Mouse (Mus musculus) cortical plate, adult 2 months (tissue): Measurements from ENCODE around the gene Prpf8.

Experiments
- CTCF ChIP-seq: fragments of 200-500 bp; IDR thresholded peaks from 2 replicates; pipeline ENCODE4 v1.5.1; 2011; ENCODE audit warnings: mild to moderate bottlenecking, control low read depth, low read length; ENCODE audit not compliant: insufficient read depth; ENCODE audit errors: extremely low read depth
- POLR2A ChIP-seq: fragments of 200-500 bp; IDR thresholded peaks from 2 replicates; pipeline ENCODE4 v1.6.1; 2011; ENCODE audit warnings: mild to moderate bottlenecking, low read length, control low read depth; ENCODE audit not compliant: insufficient read depth; ENCODE audit errors: extremely low read depth

DNA sequence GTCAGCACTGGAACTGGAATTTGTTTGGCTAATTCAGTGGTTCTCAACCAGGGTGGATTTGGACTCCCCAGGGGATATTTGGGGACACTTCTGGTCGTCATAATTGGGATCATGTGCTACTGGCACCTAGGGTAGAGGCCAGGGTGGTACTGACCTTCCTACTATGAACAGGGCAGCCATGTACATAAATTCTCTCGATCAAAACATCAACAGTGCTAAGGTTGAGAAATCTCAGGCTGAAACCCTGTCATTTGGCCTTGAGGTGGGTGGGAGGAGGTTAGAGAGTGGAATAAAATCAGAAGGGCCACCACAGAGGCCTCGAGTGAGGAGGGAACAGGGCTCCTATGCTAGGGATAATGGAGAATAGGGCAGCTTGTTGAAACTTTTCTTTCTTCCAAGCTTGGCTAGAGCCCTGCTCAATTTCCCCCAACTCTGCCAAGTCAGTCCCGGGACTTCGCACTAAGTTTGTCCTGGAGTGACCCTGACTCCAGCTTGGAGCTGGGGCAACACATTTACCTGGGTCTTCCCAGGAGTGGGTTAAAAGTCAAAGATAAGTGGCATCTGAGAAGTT, 27.4 kb upstream of the Prpf8 start:
- TF ChIP-seq CTCF (no peak), POLR2A (no peak)
